Mouse (Mus musculus): ENCODE measurements around the gene Upk1a. TPM values are rescaled to one million over a fixed set of nuclear protein-coding genes. Genes with fewer than 3 reads are reported as not detected.

Upk1a gene
- total and polyA plus RNA-seq, 3 experiments = 0.47 to 10.9 (median 1.8) TPM

DNA sequence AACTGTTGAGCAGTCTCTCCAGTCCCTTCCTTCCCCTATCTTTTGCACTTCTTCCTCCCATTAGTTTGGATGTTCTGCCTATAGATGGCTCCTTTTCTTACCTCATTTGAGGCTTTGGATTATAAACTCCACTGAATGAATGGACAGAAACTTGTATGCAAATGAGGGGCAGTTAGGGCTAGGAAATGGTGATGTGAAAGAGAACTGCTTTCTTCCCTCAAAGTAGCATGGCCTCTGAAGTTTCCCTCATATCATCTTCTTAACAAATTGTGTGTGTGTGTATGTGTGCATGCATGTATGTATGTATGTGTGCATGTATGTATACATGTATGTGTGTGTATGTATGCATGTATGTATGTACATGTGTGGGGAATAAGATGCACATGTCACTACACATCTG, 16.4 kb upstream of the Upk1a start (continued):
- 0 out of 2 replicates have a peak, but pooled peaks have one; percentile 19 for TF ChIP-seq ELF1 (IDR thresholded peaks at IDR 0.05; ENCODE audit: low read depth, low read length)
- TF ChIP-seq SMC3 (IDR thresholded peaks at IDR 0.05; ENCODE audit: low read depth, low read length) = no peak; the same call in 1 of the 2 replicates
- TF ChIP-seq HCFC1 (IDR thresholded peaks at IDR 0.05; ENCODE audit: low read depth, low read length) = peak; percentile 27
- TF ChIP-seq MAFK (IDR thresholded peaks at IDR 0.05; ENCODE audit: insufficient replicate concordance, low read length) = no peak
- no peak for TF ChIP-seq ETS1 (conservative IDR thresholded peaks at IDR 0.05; ENCODE audit: low read depth, low read length)
- TF ChIP-seq MXI1 (IDR thresholded peaks at IDR 0.05; ENCODE audit: low read depth, low read length) = peak; percentile 35; the same call in 1 of the 2 replicates

GRCm38 (mm10) chr7:30626647-30627046, 14.0 kb upstream of the Upk1a start:
- dilution Hi-C loops (cut with MboI; ENCODE audit: extremely low pct_ligation_motif_present, extremely low pct_unique_long_range_greater_than_20kb, low sequenced_read_pairs) (no loop called here), in situ Hi-C loops (cut with MboI; ENCODE audit: low pct_ligation_motif_present, low pct_unique_long_range_greater_than_20kb, low sequenced_read_pairs) (no loop called here)
- Histone ChIP-seq H3K36me3 (replicated peaks in 1 of 2; ENCODE audit: control insufficient read depth in 1 of 2, insufficient read depth in 1 of 2, low read length in 1 of 2) (peaks cover 19 to 31% of the 10 kb centered on the region in 2 experiments), H3K4me3 (replicated peaks in 1 of 3; ENCODE audit: low read depth in 2 of 3, low read length in 2 of 3, poor library complexity in 1 of 3) (no peak overlapping the region), H3K9me3 (replicated peaks; ENCODE audit: low read length) (no peaks in the 10 kb centered on the region), H3K9ac (ENCODE audit: insufficient read depth, low read depth) (no peak overlapping the region), H3K4me1 (ENCODE audit: control insufficient read depth in 1 of 2, insufficient read depth in 2 of 2) (peaks cover 16 to 35% of the 10 kb centered on the region in 2 experiments), H3K27ac (ENCODE audit: insufficient read depth, low read depth) (no peak overlapping the region), H3K4me2 (ENCODE audit: insufficient read depth, low read depth, poor library complexity, severe bottlenecking) (no peak overlapping the region; the same call in 1 of the 2 replicates), H3K27me3 (replicated peaks) (no peaks in the 10 kb centered on the region), H3K79me2 (replicated peaks; ENCODE audit: control insufficient read depth, extremely low read depth, insufficient read depth, poor library complexity, severe bottlenecking) (peaks cover 24% of the 10 kb centered on the region)
- TF ChIP-seq ETS1 (conservative IDR thresholded peaks at IDR 0.05; ENCODE audit: low read depth, low read length) (no peak), USF1 (IDR thresholded peaks at IDR 0.05; ENCODE audit: low read depth, low read length) (no peak), MXI1 (IDR thresholded peaks at IDR 0.05; ENCODE audit: low read depth, low read length) (no peak)
- no peak for DNase-seq (ENCODE audit: extremely low read depth)

DNA sequence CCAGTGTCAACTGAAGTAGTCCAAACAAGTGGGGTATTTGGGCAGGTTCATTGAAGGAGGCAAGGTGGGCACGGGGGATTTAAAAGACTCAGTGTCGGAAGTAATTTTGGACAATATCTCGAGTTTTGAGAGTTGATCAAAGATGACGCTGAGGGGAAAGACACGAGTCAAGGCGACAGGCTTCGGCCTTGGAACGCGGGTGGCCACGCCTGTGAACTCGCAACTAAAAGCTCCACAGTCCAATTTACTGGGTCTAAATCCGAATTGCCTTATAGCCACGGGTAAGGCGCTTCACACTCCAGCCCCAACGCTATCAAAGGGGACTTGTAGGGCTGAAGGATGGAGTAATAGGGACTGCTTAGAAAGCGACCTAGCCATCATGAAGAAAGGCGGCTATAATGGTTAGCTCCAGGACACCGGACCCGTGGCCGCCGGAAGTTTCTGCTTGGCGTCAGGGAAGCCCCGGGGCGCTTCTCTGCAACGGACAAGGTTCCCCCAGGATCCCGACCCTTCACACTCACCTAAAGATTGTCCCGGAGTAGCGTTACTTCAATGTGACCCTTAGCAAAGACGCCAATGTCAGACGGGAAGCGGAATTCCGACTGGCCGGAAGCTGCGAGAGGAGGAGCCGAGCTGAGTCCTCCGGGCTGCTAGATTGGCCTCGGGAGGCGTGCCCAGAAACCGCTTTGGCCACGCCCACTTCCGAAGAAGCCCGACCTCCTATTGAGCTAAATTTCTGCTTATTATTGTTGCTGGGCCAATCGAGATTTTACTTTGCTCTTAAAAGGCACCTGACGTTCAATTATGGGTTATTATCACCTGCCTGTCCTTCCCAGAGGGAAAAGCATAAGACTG, 13.1 kb upstream of the Upk1a start, which contains the start of gene Cox6b1:
Cox6b1 (minus strand) TSS at position 622 of the 855 bp plus-strand sequence.
- H3K9me3 ChIP-seq (replicated peaks; ENCODE audit: low read length) = no peaks in the 10 kb centered on the region
- TF ChIP-seq SIN3A (IDR thresholded peaks at IDR 0.05; ENCODE audit: low read length) (peak; percentile 73), PAX5 (IDR thresholded peaks at IDR 0.05; ENCODE audit: low read length) (no peak), TCF12 (IDR thresholded peaks at IDR 0.05; ENCODE audit: low read depth, low read length) (peak; percentile 74), JUND (conservative IDR thresholded peaks at IDR 0.05; ENCODE audit: low read depth, low read length) (no peak), KAT2A (IDR thresholded peaks at IDR 0.05; ENCODE audit: insufficient replicate concordance, low read length) (peak; percentile 66; the same call in 1 of the 2 replicates), HCFC1 (IDR thresholded peaks at IDR 0.05; ENCODE audit: low read depth, low read length) (peak; percentile 88), MAFK (IDR thresholded peaks at IDR 0.05; ENCODE audit: insufficient replicate concordance, low read length) (no peak), TBP (conservative IDR thresholded peaks at IDR 0.05; ENCODE audit: low read depth, low read length) (peak; percentile 82), GABPA (IDR thresholded peaks at IDR 0.05; ENCODE audit: insufficient replicate concordance, low read depth, low read length) (peak; percentile 61), POLR2A (IDR thresholded peaks at IDR 0.05; ENCODE audit: low read depth, low read length) (peak; percentile 89), MXI1 (IDR thresholded peaks at IDR 0.05; ENCODE audit: low read depth, low read length) (peak; percentile 52; the same call in 1 of the 2 replicates), E2F4 (IDR thresholded peaks at IDR 0.05; ENCODE audit: insufficient replicate concordance, low read depth, low read length) (no peak), IRF4 (IDR thresholded peaks at IDR 0.05; ENCODE audit: low read depth, low read length) (peak; percentile 25; the same call in 1 of the 2 replicates), NRF1 (IDR thresholded peaks at IDR 0.05; ENCODE audit: low read depth, low read length) (no peak), MYC (IDR thresholded peaks at IDR 0.05; ENCODE audit: low read depth, low read length) (0 out of 2 replicates have a peak, but pooled peaks have one; percentile 36), BHLHE40 (IDR thresholded peaks at IDR 0.05; ENCODE audit: low read depth, low read length) (no peak), NELFE (IDR thresholded peaks at IDR 0.05; ENCODE audit: low read depth, low read length) (peak; percentile 82), USF2 (conservative IDR thresholded peaks at IDR 0.05; ENCODE audit: low read depth, low read length) (no peak), MAX (IDR thresholded peaks at IDR 0.05; ENCODE audit: low read length) (0 out of 2 replicates have a peak, but pooled peaks have one; percentile 7), ELF1 (IDR thresholded peaks at IDR 0.05; ENCODE audit: low read depth, low read length) (peak; percentile 89)
- dilution Hi-C loops (cut with MboI; ENCODE audit: extremely low pct_ligation_motif_present, extremely low pct_unique_long_range_greater_than_20kb, low sequenced_read_pairs) = no loop called here
- H3K27ac ChIP-seq (ENCODE audit: insufficient read depth, low read depth) = no peak within 1 kb of the TSS
- peak; percentile 94 for DNase-seq (ENCODE audit: extremely low read depth)
- peaks cover 22 to 38% of the 10 kb centered on the region in 2 experiments for H3K36me3 ChIP-seq (replicated peaks in 1 of 2; ENCODE audit: control insufficient read depth in 1 of 2, insufficient read depth in 1 of 2, low read length in 1 of 2)
- in situ Hi-C loops (cut with MboI; ENCODE audit: low pct_ligation_motif_present, low pct_unique_long_range_greater_than_20kb, low sequenced_read_pairs) = no loop called here
- H3K4me2 ChIP-seq (ENCODE audit: insufficient read depth, low read depth, poor library complexity, severe bottlenecking) = peak within 1 kb of the TSS; percentile 88
- peak within 1 kb of the TSS; percentile 66 to 99 (median 70) for H3K4me3 ChIP-seq (replicated peaks in 1 of 3; ENCODE audit: low read depth in 2 of 3, low read length in 2 of 3, poor library complexity in 1 of 3)
- peak within 1 kb of the TSS; percentile 67 for H3K9ac ChIP-seq (ENCODE audit: insufficient read depth, low read depth)
- H3K79me2 ChIP-seq (replicated peaks; ENCODE audit: control insufficient read depth, extremely low read depth, insufficient read depth, poor library complexity, severe bottlenecking) = peaks cover 30% of the 10 kb centered on the region
- H3K4me1 ChIP-seq (ENCODE audit: control insufficient read depth in 1 of 2, insufficient read depth in 2 of 2) = peaks cover 16 to 35% of the 10 kb centered on the region in 2 experiments
- no peaks in the 10 kb centered on the region for H3K27me3 ChIP-seq (replicated peaks)

All from CH12.LX (cell line).